Mouse (Mus musculus) thymus, adult 2 months (tissue): Measurements from ENCODE around the gene Me1. TPM values are rescaled to one million over a fixed set of nuclear protein-coding genes. Genes with fewer than 3 reads are reported as not detected.

Experiments used
- DNase-seq: peaks from one replicate; pipeline ENCODE4 v3.0.0; 2021
- H3K27ac ChIP-seq: fragments of 200-500 bp; 2 replicates; pipeline ENCODE4 v1.5.1; 2012; ENCODE audit warnings: low read length, control low read depth; ENCODE audit not compliant: control insufficient read depth, insufficient read depth
- H3K27me3 ChIP-seq: fragments of 200-500 bp; 2 replicates; pipeline ENCODE4 v1.6.1; 2012; ENCODE audit warnings: mild to moderate bottlenecking, low read length, moderate library complexity, mixed read lengths; ENCODE audit not compliant: control insufficient read depth, insufficient read depth
- H3K36me3 ChIP-seq: fragments of 200-500 bp; 2 replicates; pipeline ENCODE4 v1.6.1; 2012; ENCODE audit warnings: mild to moderate bottlenecking, low read length, moderate library complexity; ENCODE audit not compliant: control insufficient read depth, insufficient read depth
- H3K4me1 ChIP-seq: fragments of 200-500 bp; replicated peaks from 2 replicates; pipeline ENCODE4 v1.6.1; 2012; ENCODE audit warnings: low read length; ENCODE audit not compliant: control insufficient read depth, insufficient read depth
- H3K4me3 ChIP-seq: fragments of 200-500 bp; 2 replicates; pipeline ENCODE4 v1.5.1; 2012; ENCODE audit warnings: mild to moderate bottlenecking, low read length, control low read depth, moderate library complexity; ENCODE audit not compliant: control insufficient read depth, insufficient read depth
- CTCF ChIP-seq: fragments of 200-500 bp; IDR thresholded peaks from 2 replicates; pipeline ENCODE4 v1.5.1; 2012; ENCODE audit warnings: mild to moderate bottlenecking, control low read depth, low read length, moderate library complexity, borderline replicate concordance; ENCODE audit not compliant: control insufficient read depth, poor library complexity, insufficient read depth; ENCODE audit errors: extremely low read depth
- POLR2A ChIP-seq: fragments of 200-500 bp; IDR thresholded peaks from 2 replicates; pipeline ENCODE4 v1.6.1; 2012; ENCODE audit warnings: mild to moderate bottlenecking, low read length, control low read depth, moderate library complexity; ENCODE audit not compliant: control insufficient read depth, poor library complexity, insufficient read depth; ENCODE audit errors: extremely low read depth
- WGBS: fragments of 180-500 bp; shearing (Covaris S2); methylation state at CpG from one replicate; pipeline ENCODE4 v1.1.7; 2018; 5-methylcytosine and 5-hydroxymethylcytosine counted together
- polyA plus RNA-seq: library from polyadenylated mRNA; depleted of rRNA; stranded (reverse); fragments of >200 nt; gene quantifications from 2 replicates; pipeline ENCODE4 v1.2.3, GENCODE M21; 2012

Gene Me1
- polyA plus RNA-seq, 1 experiment, result 24.6 TPM

- TF ChIP-seq CTCF, result no peak
- no peak for TF ChIP-seq POLR2A
- Histone ChIP-seq H3K4me3 (no peak overlapping the region), H3K4me1 (no peaks in the 10 kb centered on the region), H3K27ac (no peak overlapping the region), H3K36me3 (no peaks in the 10 kb centered on the region), H3K27me3 (no peaks in the 10 kb centered on the region)
- WGBS, result 97% methylated on average over 4 of the region's 4 CpGs
- no peak for DNase-seq
Measured at GRCm38 (mm10) chr9:86643497-86643896, 52.3 kb downstream of the Me1 start.

- H3K36me3 ChIP-seq, result no peaks in the 10 kb centered on the region
- no peak overlapping the region for H3K4me3 ChIP-seq
- 72% methylated on average over 6 of the region's 6 CpGs for WGBS
- no peaks in the 10 kb centered on the region for H3K27me3 ChIP-seq
- H3K4me1 ChIP-seq, result no peaks in the 10 kb centered on the region
- H3K27ac ChIP-seq, result no peak overlapping the region
- no peak for DNase-seq
- TF ChIP-seq CTCF, result no peak
- no peak for TF ChIP-seq POLR2A
Measured at GRCm38 (mm10) chr9:86638771-86639170, 57.0 kb downstream of the Me1 start.

- H3K4me3 ChIP-seq, result no peak overlapping the region
- peaks cover 2% of the 10 kb centered on the region for H3K4me1 ChIP-seq
- DNase-seq, result no peak
- H3K36me3 ChIP-seq, result no peaks in the 10 kb centered on the region
- no peak overlapping the region for H3K27ac ChIP-seq
- TF ChIP-seq POLR2A (no peak), CTCF (no peak)
- no peaks in the 10 kb centered on the region for H3K27me3 ChIP-seq
- WGBS, result 19% methylated on average over 7 of the region's 7 CpGs
Measured at GRCm38 (mm10) chr9:86631153-86631552, 64.6 kb downstream of the Me1 start.

GRCm38 (mm10) chr9:86630352-86630931, 65.3 kb downstream of the Me1 start:
- no peak for DNase-seq
- Histone ChIP-seq H3K4me1 (peaks cover 2% of the 10 kb centered on the region), H3K36me3 (no peaks in the 10 kb centered on the region), H3K27ac (no peak overlapping the region), H3K27me3 (no peaks in the 10 kb centered on the region), H3K4me3 (no peak overlapping the region)
- TF ChIP-seq POLR2A (no peak), CTCF (no peak)
- 96% methylated on average over 5 of the region's 5 CpGs for WGBS

GRCm38 (mm10) chr9:86629379-86629778, 66.4 kb downstream of the Me1 start:
- TF ChIP-seq POLR2A, result no peak
- TF ChIP-seq CTCF, result no peak
- H3K27me3 ChIP-seq, result no peaks in the 10 kb centered on the region
- peaks cover 2% of the 10 kb centered on the region for H3K4me1 ChIP-seq
- WGBS, result 85% methylated on average over 6 of the region's 6 CpGs
- H3K4me3 ChIP-seq, result no peak overlapping the region
- H3K36me3 ChIP-seq, result no peaks in the 10 kb centered on the region
- no peak overlapping the region for H3K27ac ChIP-seq
- no peak for DNase-seq

- TF ChIP-seq CTCF (no peak), POLR2A (no peak)
- Histone ChIP-seq H3K36me3 (no peaks in the 10 kb centered on the region), H3K27me3 (no peaks in the 10 kb centered on the region), H3K27ac (no peak overlapping the region), H3K4me1 (peaks cover 5% of the 10 kb centered on the region), H3K4me3 (no peak overlapping the region)
- no peak for DNase-seq
- 97% methylated on average over 10 of the region's 10 CpGs for WGBS
Measured at GRCm38 (mm10) chr9:86627745-86628496, 67.8 kb downstream of the Me1 start.
